Mouse (Mus musculus) telencephalon, adult 2 months (tissue): ENCODE results near the gene Slc22a2.
"Not testable (repeated sequence)": the region's sequence is repeated elsewhere in the genome, so short reads cannot be mapped to it uniquely, and the experiment has no call there.

Experiments
- DNase-seq: peaks from one replicate; pipeline ENCODE4 v3.0.0-alpha.2; 2011; ENCODE audit warnings: low read depth, low spot score

The Slc22a2 gene

GRCm38 (mm10) chr17:12630976-12631730 is 47.2 kb downstream of the Slc22a2 start:
- no peak for DNase-seq

- no peak for DNase-seq
These were observed 48.1 kb downstream of the Slc22a2 start for GRCm38 (mm10) chr17:12631771-12632600.

- no peak for DNase-seq
These were observed 50.9 kb downstream of the Slc22a2 start for GRCm38 (mm10) chr17:12634814-12635213.

GRCm38 (mm10) chr17:12639585-12639984 is 55.7 kb downstream of the Slc22a2 start:
- DNase-seq: no peak

- DNase-seq: no peak
These were observed 57.2 kb downstream of the Slc22a2 start for GRCm38 (mm10) chr17:12641087-12641486.

- no peak for DNase-seq
These were observed 61.5 kb downstream of the Slc22a2 start for GRCm38 (mm10) chr17:12645461-12645860.

GRCm38 (mm10) chr17:12652604-12653003 is 68.7 kb downstream of the Slc22a2 start:
- DNase-seq: no peak

GRCm38 (mm10) chr17:12654061-12654460 is 70.1 kb downstream of the Slc22a2 start:
- peak; percentile 69 for DNase-seq

GRCm38 (mm10) chr17:12655826-12656225 is 71.9 kb downstream of the Slc22a2 start:
- DNase-seq: no peak

- DNase-seq: no peak
These were observed 74.9 kb downstream of the Slc22a2 start for GRCm38 (mm10) chr17:12658784-12659183.

- DNase-seq: no peak
These were observed 75.3 kb downstream of the Slc22a2 start for GRCm38 (mm10) chr17:12659233-12659632.

- DNase-seq: no peak
These were observed 76.8 kb downstream of the Slc22a2 start for GRCm38 (mm10) chr17:12660572-12661260.

GRCm38 (mm10) chr17:12664156-12664555 is 80.2 kb downstream of the Slc22a2 start:
- DNase-seq: no peak

- DNase-seq: no peak
These were observed 84.8 kb downstream of the Slc22a2 start for GRCm38 (mm10) chr17:12668478-12669362.

GRCm38 (mm10) chr17:12669363-12669679 is 85.4 kb downstream of the Slc22a2 start:
- no peak for DNase-seq

- DNase-seq: no peak
These were observed 87.2 kb downstream of the Slc22a2 start for GRCm38 (mm10) chr17:12671029-12671605.

GRCm38 (mm10) chr17:12672285-12672790 is 88.4 kb downstream of the Slc22a2 start:
- no peak for DNase-seq

GRCm38 (mm10) chr17:12673871-12674270 is 89.9 kb downstream of the Slc22a2 start:
- DNase-seq: no peak

GRCm38 (mm10) chr17:12674980-12675379 is 91.0 kb downstream of the Slc22a2 start:
- not testable (repeated sequence) for DNase-seq

- DNase-seq: no peak
These were observed 91.7 kb downstream of the Slc22a2 start, which contains the start of gene Slc22a1 for GRCm38 (mm10) chr17:12675646-12676045. TSS of gene Slc22a1 (minus strand) at chr17:12675829.

GRCm38 (mm10) chr17:12677139-12677538 is 93.2 kb downstream of the Slc22a2 start:
- DNase-seq: no peak
